Mouse (Mus musculus) forebrain, embryonic 16.5 days (tissue): ENCODE measurements at regions not wholly inside any gene's neighbourhood (a gene's known extent, or its start where the extent isn't known, plus 50 kb on each side); places are given as distances from the start of the nearest gene placed in this dataset.

Source experiments
- ATAC-seq: fragments of 200-750 bp; cut with Nextera tagmentation; 2 replicates; pipeline ENCODE4 v1.8.0; 2017; ENCODE audit warnings: mild to moderate bottlenecking, moderate library complexity
- H3K27ac ChIP-seq: fragments of 300-500 bp; sonication (generic); 2 replicates; pipeline ENCODE4 v1.5.1; 2014; ENCODE audit warnings: low read length, control low read depth
- H3K27me3 ChIP-seq: fragments of 300-500 bp; sonication (generic); replicated peaks from 2 replicates; pipeline ENCODE4 v1.6.1; 2014; ENCODE audit warnings: low read length; ENCODE audit not compliant: control insufficient read depth, insufficient read depth
- H3K36me3 ChIP-seq: fragments of 300-500 bp; sonication (generic); 2 replicates; pipeline ENCODE4 v1.6.1; 2014; ENCODE audit not compliant: control insufficient read depth, insufficient read depth
- H3K4me1 ChIP-seq: fragments of 300-500 bp; sonication (generic); replicated peaks from 2 replicates; pipeline ENCODE4 v1.6.1; 2014; ENCODE audit warnings: low read length; ENCODE audit not compliant: control insufficient read depth, insufficient read depth
- H3K4me2 ChIP-seq: fragments of 300-500 bp; sonication (generic); 2 replicates; pipeline ENCODE4 v1.6.1; 2014; ENCODE audit warnings: mild to moderate bottlenecking, low read length, control low read depth
- H3K4me3 ChIP-seq: fragments of 300-500 bp; sonication (generic); replicated peaks from 2 replicates; pipeline ENCODE4 v1.5.1; 2014; ENCODE audit warnings: mild to moderate bottlenecking, low read length, control low read depth
- H3K9ac ChIP-seq: fragments of 300-500 bp; sonication (generic); replicated peaks from 2 replicates; pipeline ENCODE4 v1.6.1; 2014; ENCODE audit warnings: low read depth, low read length, control low read depth
- H3K9me3 ChIP-seq: fragments of 300-500 bp; sonication (generic); 2 replicates; pipeline ENCODE4 v1.6.1; 2016; ENCODE audit warnings: low read length; ENCODE audit not compliant: control insufficient read depth
- WGBS: fragments of 180-500 bp; shearing (Covaris S2); extraction: QIAGEN DNeasy Blood & Tissue Kit; methylation state at CpG from one replicate; pipeline ENCODE4 v1.1.7; 2014; 5-methylcytosine and 5-hydroxymethylcytosine counted together

GRCm38 (mm10) chr14:98813657-98814056, 180.5 kb downstream of the Rpl36a-ps1 start:
- H3K27me3 ChIP-seq: peaks cover 5% of the 10 kb centered on the region; the same call in 1 of the 2 replicates
- no peak overlapping the region for H3K4me2 ChIP-seq
- H3K27ac ChIP-seq: no peak overlapping the region
- H3K4me3 ChIP-seq: no peak overlapping the region
- H3K9ac ChIP-seq: no peak overlapping the region
- H3K9me3 ChIP-seq: no peaks in the 10 kb centered on the region
- ATAC-seq: no peak
- no peaks in the 10 kb centered on the region for H3K36me3 ChIP-seq
- peaks cover 11% of the 10 kb centered on the region for H3K4me1 ChIP-seq
- 28% methylated on average over 5 of the region's 5 CpGs for WGBS

GRCm38 (mm10) chr14:98810259-98811042, 183.7 kb downstream of the Rpl36a-ps1 start:
- Histone ChIP-seq H3K27ac (no peak overlapping the region), H3K4me3 (no peak overlapping the region), H3K9ac (no peak overlapping the region), H3K4me1 (peaks cover 11% of the 10 kb centered on the region), H3K27me3 (peaks cover 8% of the 10 kb centered on the region), H3K4me2 (no peak overlapping the region), H3K36me3 (no peaks in the 10 kb centered on the region), H3K9me3 (no peaks in the 10 kb centered on the region)
- peak; percentile 93 for ATAC-seq
- WGBS: 26% methylated on average over 3 of the region's 3 CpGs

- H3K4me3 ChIP-seq: no peak overlapping the region
- H3K9me3 ChIP-seq: no peaks in the 10 kb centered on the region
- H3K4me1 ChIP-seq: peaks cover 11% of the 10 kb centered on the region
- 68% methylated on average over 1 of the region's 1 CpGs for WGBS
- H3K9ac ChIP-seq: no peak overlapping the region
- no peak for ATAC-seq
- H3K36me3 ChIP-seq: no peaks in the 10 kb centered on the region
- no peak overlapping the region for H3K4me2 ChIP-seq
- H3K27ac ChIP-seq: no peak overlapping the region
- peaks cover 4% of the 10 kb centered on the region for H3K27me3 ChIP-seq
These were observed 186.0 kb downstream of the Rpl36a-ps1 start for GRCm38 (mm10) chr14:98808117-98808516.

- Histone ChIP-seq H3K36me3 (no peaks in the 10 kb centered on the region), H3K27ac (no peak overlapping the region), H3K9me3 (no peaks in the 10 kb centered on the region), H3K9ac (no peak overlapping the region), H3K4me2 (no peak overlapping the region), H3K4me1 (peaks cover 5% of the 10 kb centered on the region), H3K27me3 (peaks cover 3% of the 10 kb centered on the region), H3K4me3 (no peak overlapping the region)
- ATAC-seq: no peak
- 74% methylated on average over 6 of the region's 6 CpGs for WGBS
These were observed 189.1 kb downstream of the Rpl36a-ps1 start for GRCm38 (mm10) chr14:98805066-98805465.

- Histone ChIP-seq H3K9ac (no peak overlapping the region), H3K4me3 (no peak overlapping the region), H3K36me3 (no peaks in the 10 kb centered on the region), H3K27me3 (peaks cover under 1% of the 10 kb centered on the region; the same call in 1 of the 2 replicates), H3K27ac (no peak overlapping the region), H3K4me1 (no peaks in the 10 kb centered on the region), H3K4me2 (no peak overlapping the region), H3K9me3 (no peaks in the 10 kb centered on the region)
- WGBS: 94% methylated on average over 2 of the region's 2 CpGs
- ATAC-seq: no peak
These were observed 192.8 kb downstream of the Rpl36a-ps1 start for GRCm38 (mm10) chr14:98801293-98801692.

GRCm38 (mm10) chr14:98791970-98792369, 202.1 kb downstream of the Rpl36a-ps1 start:
- H3K4me2 ChIP-seq: no peak overlapping the region
- no peaks in the 10 kb centered on the region for H3K4me1 ChIP-seq
- ATAC-seq: no peak
- H3K36me3 ChIP-seq: no peaks in the 10 kb centered on the region
- H3K4me3 ChIP-seq: no peak overlapping the region
- WGBS: 19% methylated on average over 4 of the region's 4 CpGs
- H3K27ac ChIP-seq: no peak overlapping the region
- H3K27me3 ChIP-seq: no peaks in the 10 kb centered on the region
- 0 out of 2 replicates have a peak, but pooled peaks cover 2% of the 10 kb centered on the region for H3K9me3 ChIP-seq
- H3K9ac ChIP-seq: no peak overlapping the region

GRCm38 (mm10) chr14:98791232-98791906, 202.7 kb downstream of the Rpl36a-ps1 start:
- Histone ChIP-seq H3K9me3 (0 out of 2 replicates have a peak, but pooled peaks cover 2% of the 10 kb centered on the region), H3K4me2 (no peak overlapping the region), H3K36me3 (no peaks in the 10 kb centered on the region), H3K27me3 (no peaks in the 10 kb centered on the region), H3K27ac (no peak overlapping the region), H3K9ac (no peak overlapping the region), H3K4me1 (no peaks in the 10 kb centered on the region), H3K4me3 (no peak overlapping the region)
- 56% methylated on average over 6 of the region's 6 CpGs for WGBS
- no peak for ATAC-seq

- no peaks in the 10 kb centered on the region for H3K4me1 ChIP-seq
- H3K4me2 ChIP-seq: no peak overlapping the region
- H3K9ac ChIP-seq: no peak overlapping the region
- H3K4me3 ChIP-seq: no peak overlapping the region
- no peak overlapping the region for H3K27ac ChIP-seq
- 0 out of 2 replicates have a peak, but pooled peaks cover 2% of the 10 kb centered on the region for H3K9me3 ChIP-seq
- WGBS: 90% methylated on average over 6 of the region's 6 CpGs
- H3K27me3 ChIP-seq: no peaks in the 10 kb centered on the region
- H3K36me3 ChIP-seq: no peaks in the 10 kb centered on the region
- no peak for ATAC-seq
These were observed 204.3 kb downstream of the Rpl36a-ps1 start for GRCm38 (mm10) chr14:98789794-98790193.

- Histone ChIP-seq H3K36me3 (no peaks in the 10 kb centered on the region), H3K27me3 (no peaks in the 10 kb centered on the region), H3K4me2 (no peak overlapping the region), H3K9me3 (peaks cover 3% of the 10 kb centered on the region; the same call in 1 of the 2 replicates), H3K27ac (no peak overlapping the region), H3K4me3 (no peak overlapping the region), H3K4me1 (no peaks in the 10 kb centered on the region), H3K9ac (no peak overlapping the region)
- 97% methylated on average over 12 of the region's 12 CpGs for WGBS
- ATAC-seq: no peak
These were observed 212.4 kb downstream of the Rpl36a-ps1 start for GRCm38 (mm10) chr14:98781711-98782110.
